Mouse (Mus musculus) embryonic facial prominence, embryonic 15.5 days (tissue): Measurements from ENCODE around the gene Plcl2. TPM values are rescaled to one million over a fixed set of nuclear protein-coding genes. Genes with fewer than 3 reads are reported as not detected.
A peak's percentile ranks its signal among the peaks of the same experiment; 100 is the strongest.

ENCODE experiments used
- ATAC-seq: fragments of 200-750 bp; cut with Nextera tagmentation; 2 replicates; pipeline ENCODE4 v1.8.0; 2017; ENCODE audit warnings: low read depth, moderate TSS enrichment; ENCODE audit not compliant: insufficient number of reproducible peaks, low FRiP score, low TSS enrichment
- H3K27ac ChIP-seq: fragments of 300-500 bp; sonication (generic); replicated peaks from 2 replicates; pipeline ENCODE4 v1.5.1; 2015; ENCODE audit warnings: mild to moderate bottlenecking, inconsistent platforms
- H3K27me3 ChIP-seq: fragments of 300-500 bp; sonication (generic); 2 replicates; pipeline ENCODE4 v1.6.1; 2015; ENCODE audit warnings: inconsistent platforms
- H3K36me3 ChIP-seq: fragments of 300-500 bp; sonication (generic); 2 replicates; pipeline ENCODE4 v1.6.1; 2015; ENCODE audit warnings: mild to moderate bottlenecking, inconsistent platforms
- H3K4me1 ChIP-seq: fragments of 300-500 bp; sonication (generic); 2 replicates; pipeline ENCODE4 v1.6.1; 2015; ENCODE audit warnings: inconsistent platforms
- H3K4me2 ChIP-seq: fragments of 300-500 bp; sonication (generic); replicated peaks from 2 replicates; pipeline ENCODE4 v1.6.1; 2015; ENCODE audit warnings: mild to moderate bottlenecking, inconsistent platforms
- H3K4me3 ChIP-seq: fragments of 300-500 bp; sonication (generic); replicated peaks from 2 replicates; pipeline ENCODE4 v1.5.1; 2015; ENCODE audit warnings: mild to moderate bottlenecking, inconsistent platforms
- H3K9ac ChIP-seq: fragments of 300-500 bp; sonication (generic); 2 replicates; pipeline ENCODE4 v1.6.1; 2015; ENCODE audit warnings: inconsistent platforms
- H3K9me3 ChIP-seq: fragments of 300-500 bp; sonication (generic); replicated peaks from 2 replicates; pipeline ENCODE4 v1.6.1; 2016; ENCODE audit warnings: inconsistent platforms
- WGBS: fragments of 180-500 bp; shearing (Covaris S2); methylation state at CpG from one replicate; pipeline ENCODE4 v1.1.7; 2015; 5-methylcytosine and 5-hydroxymethylcytosine counted together
- polyA plus RNA-seq: library from polyadenylated mRNA; unstranded; fragments of >200 nt; fragmentation: Nextera tagmentation; extraction: Ambion mirVana; gene quantifications from 2 replicates; pipeline ENCODE4 v1.2.1, GENCODE M21; 2015

The Plcl2 gene
- polyA plus RNA-seq, 1 experiment from 2014 or later = 4.2 TPM

DNA sequence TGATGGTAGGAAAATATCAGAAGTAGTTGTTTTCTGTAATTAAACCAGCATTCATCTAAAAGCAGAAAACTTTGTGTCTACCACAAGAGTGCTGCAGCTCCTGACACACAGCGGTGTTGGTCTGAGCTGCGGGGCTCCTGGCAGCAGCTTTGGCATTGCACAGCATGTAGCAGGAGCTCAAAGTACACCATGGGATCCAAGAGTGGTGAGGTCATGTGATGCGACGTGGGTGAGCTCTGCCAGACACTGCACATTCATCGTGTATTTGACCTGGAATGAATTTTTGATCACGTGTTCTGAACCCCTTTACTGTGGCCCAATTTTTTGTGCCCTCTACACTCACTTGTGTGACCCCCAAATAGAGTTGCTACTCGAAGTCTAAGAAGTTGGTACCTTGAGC, 6.1 kb upstream of the Plcl2 start:
- H3K4me2 ChIP-seq = no peak overlapping the region
- no peaks in the 10 kb centered on the region for H3K36me3 ChIP-seq
- no peak for ATAC-seq
- H3K27me3 ChIP-seq = no peaks in the 10 kb centered on the region
- no peak overlapping the region for H3K27ac ChIP-seq
- peaks cover 8% of the 10 kb centered on the region for H3K4me1 ChIP-seq
- no peaks in the 10 kb centered on the region for H3K9me3 ChIP-seq
- 82% methylated on average over 7 of the region's 7 CpGs for WGBS
- H3K9ac ChIP-seq = no peak overlapping the region
- H3K4me3 ChIP-seq = no peak overlapping the region

DNA sequence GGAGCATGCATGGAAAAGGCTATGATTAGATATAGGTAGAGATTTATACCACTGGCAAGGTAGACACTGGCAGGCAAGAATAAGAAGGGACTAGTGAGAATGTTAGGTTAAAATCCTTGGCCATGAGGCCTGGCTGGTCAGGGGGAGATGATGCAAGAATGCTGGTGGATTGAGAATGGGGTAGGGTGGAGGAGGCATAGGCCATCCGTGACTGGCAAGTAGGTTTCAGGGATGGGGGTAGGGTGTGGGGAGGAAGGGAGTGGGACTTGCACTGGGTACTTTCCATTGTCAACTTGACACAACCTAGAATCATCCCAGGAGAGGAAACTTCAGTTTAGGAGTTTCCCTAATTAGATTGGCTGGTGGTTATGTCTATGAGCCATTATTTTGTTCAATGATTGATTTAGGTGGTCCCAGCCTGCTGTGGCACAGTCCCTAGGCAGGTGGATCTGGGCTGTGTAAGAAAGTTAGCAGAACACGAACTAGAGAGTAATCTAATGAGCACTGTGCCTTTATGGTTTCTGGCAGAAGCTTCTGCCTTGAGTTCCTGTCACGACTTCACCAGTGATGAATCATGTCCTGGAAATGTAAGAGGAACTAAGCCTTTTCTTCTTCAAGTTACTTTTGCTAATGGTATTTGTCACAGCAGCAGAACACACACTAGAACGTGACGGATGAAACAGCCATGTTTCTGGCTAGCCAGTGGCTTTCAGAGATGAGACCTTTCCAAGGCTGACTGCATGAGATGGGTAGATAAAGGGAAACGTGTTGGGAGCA, 4.9 kb upstream of the Plcl2 start:
- H3K4me1 ChIP-seq = peaks cover 15% of the 10 kb centered on the region
- no peak overlapping the region for H3K27ac ChIP-seq
- WGBS = 71% methylated on average over 6 of the region's 6 CpGs
- ATAC-seq = no peak
- H3K9me3 ChIP-seq = no peaks in the 10 kb centered on the region
- no peaks in the 10 kb centered on the region for H3K27me3 ChIP-seq
- no peak overlapping the region for H3K4me2 ChIP-seq
- no peaks in the 10 kb centered on the region for H3K36me3 ChIP-seq
- no peak overlapping the region for H3K4me3 ChIP-seq
- H3K9ac ChIP-seq = no peak overlapping the region

DNA sequence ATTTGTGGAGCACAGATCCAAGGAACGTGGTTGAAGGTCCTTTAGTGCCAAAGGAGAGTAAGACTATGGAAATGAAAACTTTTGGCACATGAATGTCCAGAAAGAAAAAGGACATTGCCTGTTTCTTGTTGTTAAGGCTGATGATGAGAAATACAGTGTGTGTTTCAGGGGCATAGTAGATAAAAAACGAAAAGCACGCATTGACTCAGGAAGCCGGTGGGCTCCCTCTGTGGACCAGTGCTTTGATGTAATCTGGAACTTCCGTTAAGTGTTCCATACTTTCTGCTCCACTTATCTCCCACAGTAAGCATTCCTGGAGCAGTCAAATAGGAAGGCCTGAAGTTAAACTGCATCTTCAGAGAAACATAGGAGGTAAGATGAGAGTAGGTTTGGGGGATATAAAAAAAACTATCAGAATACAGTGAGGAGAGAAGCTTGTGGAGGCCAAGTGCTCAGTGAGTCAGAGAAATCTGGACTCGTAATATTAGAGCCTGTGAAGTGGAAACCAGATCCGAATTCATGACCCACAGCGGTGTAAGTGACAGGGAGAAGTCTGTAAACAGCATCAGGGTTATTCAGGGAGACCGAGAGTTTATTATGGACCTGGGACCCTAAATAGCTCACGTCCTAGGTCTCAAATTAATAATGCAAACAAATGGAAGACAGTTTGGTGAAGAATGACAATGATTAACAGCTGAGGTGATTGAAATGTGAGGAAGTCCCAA, 3.1 kb upstream of the Plcl2 start:
- no peak for ATAC-seq
- 71% methylated on average over 10 of the region's 10 CpGs for WGBS

DNA sequence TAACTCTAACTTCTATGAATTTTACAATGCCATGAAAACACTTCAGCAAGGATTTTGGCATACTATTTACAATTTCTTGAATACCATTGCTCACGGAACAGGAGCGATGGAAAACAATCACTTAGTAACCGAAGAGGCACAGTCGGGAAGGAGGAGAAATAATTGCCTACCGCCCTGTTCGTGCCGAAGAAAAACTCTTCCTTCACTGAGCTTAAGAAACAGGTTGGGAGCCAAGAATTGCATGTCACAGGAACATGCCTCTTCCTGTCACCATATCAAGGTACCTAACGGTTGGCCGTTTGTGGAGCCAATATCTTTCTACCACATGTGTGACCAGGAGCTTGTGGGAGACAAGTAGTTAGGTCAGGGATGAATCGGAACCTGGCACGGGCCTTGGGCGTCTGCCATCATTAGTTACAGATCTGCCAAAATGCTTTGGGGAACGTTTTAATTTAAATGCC, 2.3 kb upstream of the Plcl2 start:
- H3K27me3 ChIP-seq = no peaks in the 10 kb centered on the region
- WGBS = 53% methylated on average over 13 of the region's 13 CpGs
- H3K4me2 ChIP-seq = no peak overlapping the region
- no peaks in the 10 kb centered on the region for H3K9me3 ChIP-seq
- peaks cover 23% of the 10 kb centered on the region for H3K4me1 ChIP-seq
- no peaks in the 10 kb centered on the region for H3K36me3 ChIP-seq
- H3K9ac ChIP-seq = no peak overlapping the region
- no peak overlapping the region for H3K27ac ChIP-seq
- ATAC-seq = no peak
- H3K4me3 ChIP-seq = no peak overlapping the region

More for the DNA sequence above, 3.1 kb upstream of the Plcl2 start:
- Histone ChIP-seq H3K4me3 (no peak overlapping the region), H3K9ac (no peak overlapping the region), H3K27me3 (no peaks in the 10 kb centered on the region), H3K4me2 (no peak overlapping the region), H3K4me1 (peaks cover 23% of the 10 kb centered on the region), H3K27ac (no peak overlapping the region), H3K36me3 (no peaks in the 10 kb centered on the region), H3K9me3 (no peaks in the 10 kb centered on the region)

DNA sequence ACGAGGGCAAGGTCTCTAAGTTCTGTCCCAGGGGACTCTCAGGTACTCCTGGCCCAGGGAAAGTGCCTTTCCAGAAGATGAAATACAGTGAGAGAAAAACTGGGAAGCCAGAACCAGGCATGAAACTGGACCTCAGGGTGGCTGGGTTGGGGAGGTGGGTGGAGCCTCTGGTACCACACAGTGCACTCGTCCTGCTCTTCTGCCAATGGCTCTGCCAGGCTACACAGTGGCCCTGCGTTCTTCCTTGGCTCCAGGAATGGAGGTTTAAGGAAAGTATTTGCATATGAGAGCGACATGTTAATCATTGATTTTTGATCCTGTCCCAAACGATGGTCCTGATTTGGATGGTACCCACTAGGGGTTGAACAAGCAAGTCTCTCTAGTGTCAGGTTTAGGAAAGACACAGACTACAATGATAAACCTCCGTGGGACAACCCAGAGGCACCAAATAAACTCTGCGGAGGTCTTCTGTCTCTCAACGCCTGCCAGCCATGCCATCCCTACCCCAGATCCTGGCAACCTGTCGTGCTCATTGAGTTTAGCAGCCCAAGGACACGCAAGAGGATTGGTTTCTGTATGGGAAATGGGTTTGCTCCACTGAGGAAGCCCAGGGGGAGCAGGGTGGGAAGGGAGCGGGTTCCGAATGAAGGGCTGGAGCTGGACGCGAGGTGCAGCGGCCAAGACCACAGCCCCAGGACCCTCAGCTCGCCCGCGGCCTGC, 988 bp upstream of the Plcl2 start:
- Histone ChIP-seq H3K9me3 (no peaks in the 10 kb centered on the region), H3K27ac (0 out of 2 replicates have a peak overlapping the region, but pooled peaks have one; percentile 72), H3K4me2 (peak overlapping the region; percentile 84), H3K9ac (peak overlapping the region; percentile 63), H3K4me3 (peak overlapping the region; percentile 85), H3K27me3 (no peaks in the 10 kb centered on the region), H3K36me3 (no peaks in the 10 kb centered on the region), H3K4me1 (peaks cover 23% of the 10 kb centered on the region)
- peak; percentile 36; the same call in 1 of the 2 replicates for ATAC-seq
- WGBS = 16% methylated on average over 18 of the region's 18 CpGs

DNA sequence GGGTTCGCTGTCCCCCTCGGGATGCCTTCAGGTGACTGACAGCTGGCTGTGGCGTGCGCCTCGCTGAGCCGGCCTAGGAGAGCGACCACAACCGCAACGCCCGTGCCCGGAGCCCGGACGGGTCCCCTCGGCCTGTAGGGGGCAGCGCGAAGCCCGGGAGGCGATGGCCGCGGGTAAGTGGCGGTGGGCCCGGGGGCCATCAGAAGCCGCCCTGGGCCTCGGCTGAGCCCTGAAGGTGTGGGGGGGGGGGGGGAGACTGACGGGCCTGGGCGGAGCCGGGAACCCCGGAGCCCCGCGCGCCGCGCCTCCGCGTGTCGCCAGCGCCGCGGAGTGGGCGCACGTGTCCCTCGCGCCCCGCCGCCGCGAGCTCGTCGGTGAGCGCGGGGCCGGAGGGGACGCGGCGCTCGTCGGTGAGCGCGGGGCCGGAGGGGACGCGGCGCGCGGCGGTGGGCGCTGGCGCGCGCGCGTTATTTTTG, 390 bp upstream of the Plcl2 start:
- Histone ChIP-seq H3K9me3 (no peaks in the 10 kb centered on the region), H3K27ac (peak overlapping the region; percentile 72), H3K27me3 (no peaks in the 10 kb centered on the region), H3K4me3 (peak overlapping the region; percentile 85), H3K4me1 (peaks cover 23% of the 10 kb centered on the region), H3K4me2 (peak overlapping the region; percentile 84), H3K9ac (peak overlapping the region; percentile 63), H3K36me3 (no peaks in the 10 kb centered on the region)
- under 1% methylated on average over 56 of the region's 72 CpGs for WGBS
- peak; percentile 78 for ATAC-seq

DNA sequence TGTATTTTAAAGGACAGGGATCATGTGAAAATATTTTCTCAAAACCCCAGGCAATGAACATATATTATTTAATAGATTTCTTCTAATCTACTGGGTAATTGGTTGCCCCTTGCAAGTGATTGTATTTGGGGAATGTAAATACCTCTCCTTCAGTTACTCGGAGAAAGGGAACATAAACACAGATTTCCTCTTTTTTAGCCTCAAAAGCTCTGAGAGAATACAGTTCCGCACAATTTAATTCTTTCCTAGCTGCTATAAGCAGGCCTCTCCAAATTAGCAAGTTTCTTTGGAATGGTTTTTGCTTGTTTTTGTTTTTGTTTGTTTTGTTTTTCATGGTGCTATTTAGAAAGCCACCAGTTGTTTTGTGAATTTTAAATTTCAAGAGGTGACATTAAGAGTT, 1.1 kb downstream of the Plcl2 start:
- 43% methylated on average over 2 of the region's 2 CpGs for WGBS
- Histone ChIP-seq H3K4me2 (peak overlapping the region; percentile 84), H3K9ac (peak overlapping the region; percentile 63; the same call in 1 of the 2 replicates), H3K36me3 (no peaks in the 10 kb centered on the region), H3K27me3 (no peaks in the 10 kb centered on the region), H3K9me3 (no peaks in the 10 kb centered on the region), H3K27ac (no peak overlapping the region; the same call in 1 of the 2 replicates), H3K4me1 (peaks cover 23% of the 10 kb centered on the region), H3K4me3 (peak overlapping the region; percentile 85)
- no peak for ATAC-seq

DNA sequence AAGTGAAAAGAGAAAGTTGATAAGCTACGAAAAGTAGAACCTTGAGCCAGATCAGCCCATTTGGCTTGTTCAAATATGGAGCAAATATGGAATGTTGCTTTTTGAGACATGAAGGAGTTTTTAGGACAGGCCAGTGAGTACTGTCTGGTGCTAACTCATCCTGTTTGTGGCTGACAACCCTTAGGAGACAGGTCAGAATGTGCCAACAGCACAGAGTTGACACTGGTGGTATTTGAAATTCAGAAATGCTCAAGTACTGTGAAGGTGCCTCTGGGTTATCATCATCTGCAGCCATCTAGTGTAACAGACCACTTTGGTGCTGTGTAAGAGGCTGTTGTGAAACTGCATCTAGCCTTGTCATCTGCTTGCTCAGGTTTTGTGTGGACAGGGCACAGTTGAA, 1.5 kb downstream of the Plcl2 start:
- H3K9ac ChIP-seq = no peak overlapping the region
- no peak overlapping the region for H3K27ac ChIP-seq
- peak overlapping the region; percentile 85; the same call in 1 of the 2 replicates for H3K4me3 ChIP-seq
- peaks cover 23% of the 10 kb centered on the region for H3K4me1 ChIP-seq
- no peaks in the 10 kb centered on the region for H3K27me3 ChIP-seq
- 77% methylated on average over 1 of the region's 1 CpGs for WGBS
- H3K9me3 ChIP-seq = no peaks in the 10 kb centered on the region
- H3K36me3 ChIP-seq = no peaks in the 10 kb centered on the region
- ATAC-seq = no peak
- peak overlapping the region; percentile 84 for H3K4me2 ChIP-seq

DNA sequence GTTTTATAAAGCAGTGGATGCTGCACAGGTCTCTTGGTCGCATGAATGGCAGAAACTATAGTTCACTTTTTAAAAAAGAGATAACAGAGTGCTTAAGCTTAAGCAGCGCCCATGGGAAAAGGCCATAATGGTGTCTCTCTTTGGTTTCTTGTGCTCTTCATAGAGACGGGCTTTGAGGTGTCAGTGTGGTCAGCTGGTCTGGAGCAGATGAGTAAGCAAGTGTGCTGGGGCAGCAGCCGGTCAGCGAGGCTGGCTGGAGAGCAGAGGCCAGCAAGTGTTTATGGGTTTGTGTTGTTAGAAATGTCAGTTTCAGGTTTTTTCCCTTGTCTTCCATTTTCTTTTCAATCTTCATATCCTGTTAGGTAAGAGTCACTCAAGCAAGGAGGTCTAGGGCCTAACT, 3.0 kb downstream of the Plcl2 start:
- 89% methylated on average over 5 of the region's 5 CpGs for WGBS
- no peak for ATAC-seq
- H3K4me1 ChIP-seq = peaks cover 19% of the 10 kb centered on the region
- no peaks in the 10 kb centered on the region for H3K36me3 ChIP-seq
- H3K4me3 ChIP-seq = no peak overlapping the region
- H3K27me3 ChIP-seq = no peaks in the 10 kb centered on the region
- H3K27ac ChIP-seq = no peak overlapping the region
- H3K4me2 ChIP-seq = no peak overlapping the region
- H3K9ac ChIP-seq = no peak overlapping the region
- H3K9me3 ChIP-seq = no peaks in the 10 kb centered on the region

DNA sequence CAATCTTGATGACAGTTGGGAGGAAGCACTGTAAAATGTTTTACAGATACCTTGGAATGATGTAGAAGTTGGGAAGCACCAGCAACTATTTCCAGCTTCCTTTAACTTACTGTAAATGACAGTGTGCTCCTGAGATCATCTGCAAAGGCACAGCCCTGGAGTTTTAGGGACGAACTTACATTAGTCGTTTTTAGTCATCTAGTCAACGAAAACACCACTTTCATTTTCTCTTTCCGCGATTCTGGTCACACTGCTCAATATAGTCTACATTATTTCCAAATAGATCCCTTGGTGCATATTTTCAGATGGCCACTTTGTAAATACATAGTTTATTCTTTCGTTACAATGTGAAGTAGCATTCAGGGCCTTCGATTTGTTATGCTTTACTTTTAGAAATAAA, 3.6 kb downstream of the Plcl2 start:
- H3K27me3 ChIP-seq = no peaks in the 10 kb centered on the region
- H3K9ac ChIP-seq = no peak overlapping the region
- 88% methylated on average over 7 of the region's 7 CpGs for WGBS
- no peak overlapping the region for H3K27ac ChIP-seq
- no peak for ATAC-seq
- H3K36me3 ChIP-seq = no peaks in the 10 kb centered on the region
- no peak overlapping the region for H3K4me2 ChIP-seq
- no peak overlapping the region for H3K4me3 ChIP-seq
- peaks cover 17% of the 10 kb centered on the region for H3K4me1 ChIP-seq
- H3K9me3 ChIP-seq = no peaks in the 10 kb centered on the region

DNA sequence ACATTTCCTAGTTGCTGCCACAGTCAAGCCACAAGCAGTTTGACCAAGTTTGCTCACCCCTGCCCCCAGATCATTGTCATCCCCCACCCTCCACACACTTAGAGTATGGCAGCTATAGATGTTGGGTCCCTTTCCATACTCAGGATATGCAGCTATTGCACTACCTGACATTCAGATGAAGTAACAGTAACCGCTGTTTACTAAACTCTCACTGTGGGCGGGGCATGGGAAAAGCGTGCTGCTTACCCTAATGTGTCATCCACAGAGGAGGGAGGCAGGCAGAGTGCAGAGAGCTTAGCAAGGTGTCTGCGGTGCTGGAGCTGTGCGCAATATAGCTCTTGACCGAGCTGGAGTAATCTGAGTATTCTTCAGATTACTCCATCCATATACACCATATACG, 4.2 kb downstream of the Plcl2 start:
- H3K9ac ChIP-seq = no peak overlapping the region
- no peak overlapping the region for H3K27ac ChIP-seq
- no peak overlapping the region for H3K4me2 ChIP-seq
- peaks cover 13% of the 10 kb centered on the region for H3K4me1 ChIP-seq
- H3K9me3 ChIP-seq = no peaks in the 10 kb centered on the region
- 86% methylated on average over 7 of the region's 7 CpGs for WGBS
- no peaks in the 10 kb centered on the region for H3K27me3 ChIP-seq
- H3K36me3 ChIP-seq = no peaks in the 10 kb centered on the region
- no peak overlapping the region for H3K4me3 ChIP-seq
- no peak for ATAC-seq
